Mouse (Mus musculus): ENCODE results near the gene Zdhhc7. TPM values are rescaled to one million over a fixed set of nuclear protein-coding genes. Genes with fewer than 3 reads are reported as not detected.
A peak's percentile ranks its signal among the peaks of the same experiment; 100 is the strongest.

Gene Zdhhc7
- total RNA-seq, 1 experiment from 2014 or later, result 58.5 TPM

- peak; percentile 64 for DNase-seq
Measured at GRCm38 (mm10) chr8:120114315-120114841, 13.1 kb upstream of the Zdhhc7 start.

- peak; percentile 100 for DNase-seq
Measured at GRCm38 (mm10) chr8:120113758-120114255, 12.5 kb upstream of the Zdhhc7 start, which contains the start of gene 6430548M08Rik. Gene 6430548M08Rik (plus strand): TSS chr8:120114152.

- peak; percentile 46 for DNase-seq
Measured at GRCm38 (mm10) chr8:120113306-120113705, 12.0 kb upstream of the Zdhhc7 start.

- no peak for DNase-seq
Measured at GRCm38 (mm10) chr8:120112535-120112934, 11.3 kb upstream of the Zdhhc7 start.

GRCm38 (mm10) chr8:120111382-120111781 lies 10.1 kb upstream of the Zdhhc7 start:
- no peak for DNase-seq

GRCm38 (mm10) chr8:120110966-120111365 lies 9.7 kb upstream of the Zdhhc7 start:
- DNase-seq, result no peak

GRCm38 (mm10) chr8:120109149-120109548 lies 7.9 kb upstream of the Zdhhc7 start:
- DNase-seq, result no peak

GRCm38 (mm10) chr8:120104721-120105272 lies 3.5 kb upstream of the Zdhhc7 start:
- DNase-seq, result peak; percentile 78

- DNase-seq, result no peak
Measured at GRCm38 (mm10) chr8:120103916-120104315, 2.6 kb upstream of the Zdhhc7 start.

GRCm38 (mm10) chr8:120100388-120101067 lies 754 bp downstream of the Zdhhc7 start:
- DNase-seq, result no peak

GRCm38 (mm10) chr8:120096486-120096885 lies 4.8 kb downstream of the Zdhhc7 start:
- DNase-seq, result no peak

- no peak for DNase-seq
Measured at GRCm38 (mm10) chr8:120094801-120095200, 6.5 kb downstream of the Zdhhc7 start.

- DNase-seq, result no peak
Measured at GRCm38 (mm10) chr8:120093103-120093502, 8.2 kb downstream of the Zdhhc7 start.

- DNase-seq, result no peak
Measured at GRCm38 (mm10) chr8:120091032-120091431, 10.2 kb downstream of the Zdhhc7 start.

GRCm38 (mm10) chr8:120089511-120089910 lies 11.8 kb downstream of the Zdhhc7 start:
- DNase-seq, result no peak

GRCm38 (mm10) chr8:120084783-120085182 lies 16.5 kb downstream of the Zdhhc7 start:
- no peak for DNase-seq

- peak; percentile 48 for DNase-seq
Measured at GRCm38 (mm10) chr8:120083261-120083660, 18.0 kb downstream of the Zdhhc7 start.

- no peak for DNase-seq
Measured at GRCm38 (mm10) chr8:120079361-120079760, 21.9 kb downstream of the Zdhhc7 start.

GRCm38 (mm10) chr8:120078080-120078479 lies 23.2 kb downstream of the Zdhhc7 start:
- DNase-seq, result peak; percentile 88

GRCm38 (mm10) chr8:120075347-120075746 lies 25.9 kb downstream of the Zdhhc7 start:
- DNase-seq, result no peak

- no peak for DNase-seq
Measured at GRCm38 (mm10) chr8:120074516-120074915, 26.8 kb downstream of the Zdhhc7 start.

GRCm38 (mm10) chr8:120072827-120073226 lies 28.5 kb downstream of the Zdhhc7 start:
- peak; percentile 34 for DNase-seq

- peak; percentile 66 for DNase-seq
Measured at GRCm38 (mm10) chr8:120072259-120072658, 29.0 kb downstream of the Zdhhc7 start.

- peak; percentile 81 for DNase-seq
Measured at GRCm38 (mm10) chr8:120071684-120072083, 29.6 kb downstream of the Zdhhc7 start.
